Mouse (Mus musculus) right cerebral cortex, postnatal 10 days (tissue): Measurements from ENCODE around the gene Hnrnpr.

Experiments
- DNase-seq, 2 experiments: peaks; one replicate each; pipeline ENCODE4 v3.0.0; 2021; ENCODE audit warnings: low spot score in 2 of 2

Gene Hnrnpr

DNA sequence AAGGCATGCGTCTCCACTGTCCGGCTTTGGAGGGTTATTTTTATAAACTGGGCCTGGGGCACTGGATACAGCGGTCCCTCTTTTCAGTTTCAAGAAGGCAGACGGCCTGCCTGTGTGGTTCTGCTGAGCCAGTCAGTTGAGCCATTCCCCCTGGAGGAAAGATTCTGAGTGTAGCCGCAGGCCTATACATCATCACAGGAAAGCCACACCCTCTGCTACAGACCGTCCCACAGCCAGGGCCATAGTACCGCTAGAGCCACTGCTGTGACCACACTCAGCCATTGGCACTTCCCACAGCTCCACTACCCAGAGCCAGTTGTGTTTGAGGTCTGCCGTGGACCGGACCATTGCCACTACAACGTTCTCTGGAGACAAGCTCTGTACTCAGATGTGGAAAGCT lies 91.1 kb downstream of the Hnrnpr start:
- no peak for DNase-seq

DNA sequence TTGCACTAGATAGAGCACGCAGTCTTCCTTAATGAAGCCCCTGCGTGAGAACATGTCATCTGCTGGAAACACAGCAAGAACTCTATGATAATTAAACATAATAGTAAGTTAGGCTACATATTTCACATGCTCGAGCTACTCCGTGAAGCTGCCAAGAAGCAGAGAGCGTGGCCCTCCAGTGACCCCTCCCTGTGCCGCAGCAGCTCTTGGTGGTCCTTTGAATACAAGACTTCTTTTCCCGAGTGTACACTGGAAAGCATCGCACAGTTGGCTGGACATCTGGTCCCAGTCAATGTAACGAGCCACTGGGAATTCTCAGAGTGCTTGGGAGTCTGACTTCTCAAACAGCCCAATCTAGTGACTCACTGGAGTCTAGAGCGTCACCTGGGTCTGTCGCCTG lies 97.1 kb downstream of the Hnrnpr start:
- no peak for DNase-seq
